Mouse (Mus musculus) layer of hippocampus, adult 2 months (tissue): ENCODE results near the gene Cd70. TPM values are rescaled to one million over a fixed set of nuclear protein-coding genes. Genes with fewer than 3 reads are reported as not detected.

Experiments
- DNase-seq, 2 experiments: peaks; one replicate each; pipeline ENCODE4 v3.0.0; 2022; ENCODE audit warnings: low spot score in 2 of 2
- H3K27ac ChIP-seq: fragments of 200-600 bp; 2 replicates; pipeline ENCODE4 v1.8.1; 2022
- H3K4me3 ChIP-seq: fragments of 200-600 bp; 2 replicates; pipeline ENCODE4 v1.8.1; 2022; ENCODE audit warnings: mild to moderate bottlenecking
- CTCF ChIP-seq: fragments of 200-600 bp; conservative IDR thresholded peaks from 2 replicates; pipeline ENCODE4 v1.8.1; 2022; ENCODE audit warnings: antibody characterized with exemption, mild to moderate bottlenecking, moderate library complexity
- total RNA-seq, 2 experiments: library from RNA; stranded (reverse); gene quantifications; 2 replicates each; pipeline ENCODE4 v1.2.3; 2021

Cd70 gene
- total RNA-seq, 2 experiments from 2014 or later: not detected

DNA sequence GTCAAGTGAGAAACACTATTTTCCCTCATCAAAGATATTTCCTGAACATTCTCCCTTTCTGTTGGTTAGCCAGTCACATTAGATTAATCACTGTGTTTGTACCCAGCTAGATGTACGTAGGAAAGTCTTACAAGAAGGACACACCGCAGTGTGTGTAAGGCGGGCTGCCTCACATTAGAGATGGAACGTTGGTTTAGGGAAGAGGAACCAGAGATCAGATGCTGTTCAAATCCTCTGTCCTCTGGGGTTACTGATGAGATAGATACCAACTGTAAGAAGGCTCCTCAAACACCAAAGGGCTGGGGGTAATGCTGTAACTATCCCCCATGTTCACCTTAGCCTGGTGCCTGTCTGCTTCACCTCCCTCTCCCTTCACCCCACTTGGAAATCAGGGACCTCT is 24.8 kb downstream of the Cd70 start:
- H3K4me3 ChIP-seq: no peak overlapping the region
- H3K27ac ChIP-seq: no peak overlapping the region
- DNase-seq: no peak
- no peak for TF ChIP-seq CTCF

GRCm38 (mm10) chr17:57123192-57124118 is 26.1 kb downstream of the Cd70 start:
- no peak for TF ChIP-seq CTCF
- no peak for DNase-seq
- Histone ChIP-seq H3K4me3 (no peak overlapping the region), H3K27ac (no peak overlapping the region)

- Histone ChIP-seq H3K27ac (no peak overlapping the region), H3K4me3 (no peak overlapping the region)
- TF ChIP-seq CTCF: no peak
- DNase-seq: no peak
These were observed 27.7 kb downstream of the Cd70 start for GRCm38 (mm10) chr17:57121856-57122255.

GRCm38 (mm10) chr17:57118524-57119349 is 30.8 kb downstream of the Cd70 start:
- Histone ChIP-seq H3K27ac (no peak overlapping the region), H3K4me3 (no peak overlapping the region)
- no peak for DNase-seq
- TF ChIP-seq CTCF: no peak

GRCm38 (mm10) chr17:57116801-57117200 is 32.8 kb downstream of the Cd70 start:
- no peak overlapping the region for H3K27ac ChIP-seq
- TF ChIP-seq CTCF: no peak
- H3K4me3 ChIP-seq: no peak overlapping the region
- DNase-seq: no peak

- Histone ChIP-seq H3K27ac (no peak overlapping the region), H3K4me3 (no peak overlapping the region)
- DNase-seq: no peak
- TF ChIP-seq CTCF: no peak
These were observed 36.7 kb downstream of the Cd70 start for GRCm38 (mm10) chr17:57112768-57113474.

- TF ChIP-seq CTCF: no peak
- no peak overlapping the region for H3K27ac ChIP-seq
- no peak overlapping the region for H3K4me3 ChIP-seq
- DNase-seq: no peak
These were observed 39.6 kb downstream of the Cd70 start for GRCm38 (mm10) chr17:57110005-57110404.

- TF ChIP-seq CTCF: no peak
- Histone ChIP-seq H3K4me3 (no peak overlapping the region), H3K27ac (no peak overlapping the region)
- DNase-seq: no peak
These were observed 40.9 kb downstream of the Cd70 start for GRCm38 (mm10) chr17:57108666-57109171.

- no peak overlapping the region for H3K27ac ChIP-seq
- H3K4me3 ChIP-seq: no peak overlapping the region
- DNase-seq: no peak
- TF ChIP-seq CTCF: no peak
These were observed 41.4 kb downstream of the Cd70 start for GRCm38 (mm10) chr17:57108040-57108665.

- Histone ChIP-seq H3K4me3 (no peak overlapping the region), H3K27ac (no peak overlapping the region)
- DNase-seq: no peak
- no peak for TF ChIP-seq CTCF
These were observed 42.5 kb downstream of the Cd70 start for GRCm38 (mm10) chr17:57107064-57107463.

GRCm38 (mm10) chr17:57106035-57106368 is 43.6 kb downstream of the Cd70 start:
- Histone ChIP-seq H3K4me3 (peak overlapping the region; percentile 75), H3K27ac (no peak overlapping the region)
- no peak for TF ChIP-seq CTCF
- DNase-seq: no peak
